Mouse (Mus musculus) forebrain, embryonic 14.5 days (tissue): ENCODE results near the gene Pcgf1. TPM values are rescaled to one million over a fixed set of nuclear protein-coding genes. Genes with fewer than 3 reads are reported as not detected.

Experiments
- ATAC-seq: fragments of 200-750 bp; cut with Nextera tagmentation; 2 replicates; pipeline ENCODE4 v1.8.0; 2017; ENCODE audit warnings: mild to moderate bottlenecking, moderate library complexity
- DNase-seq: peaks from one replicate; pipeline ENCODE4 v3.0.0-alpha.2; 2015; ENCODE audit warnings: low spot score
- H3K27ac ChIP-seq: fragments of 300-500 bp; sonication (generic); 2 replicates; pipeline ENCODE4 v1.5.1; 2014; ENCODE audit warnings: low read depth, mild to moderate bottlenecking, control low read depth, low read length, moderate library complexity
- H3K27me3 ChIP-seq: fragments of 300-500 bp; sonication (generic); replicated peaks from 2 replicates; pipeline ENCODE4 v1.6.1; 2014; ENCODE audit warnings: low read length, control low read depth, mixed read lengths; ENCODE audit not compliant: control insufficient read depth, insufficient read depth
- H3K36me3 ChIP-seq: fragments of 300-500 bp; sonication (generic); 2 replicates; pipeline ENCODE4 v1.6.1; 2014; ENCODE audit warnings: low read length, control low read depth; ENCODE audit not compliant: control insufficient read depth, insufficient read depth
- H3K4me1 ChIP-seq: fragments of 300-500 bp; sonication (generic); 2 replicates; pipeline ENCODE4 v1.6.1; 2014; ENCODE audit warnings: antibody characterized with exemption, low read length, control low read depth; ENCODE audit not compliant: control insufficient read depth, insufficient read depth
- H3K4me2 ChIP-seq: fragments of 300-500 bp; sonication (generic); 2 replicates; pipeline ENCODE4 v1.6.1; 2014; ENCODE audit warnings: mild to moderate bottlenecking, control low read depth, low read length
- H3K4me3 ChIP-seq: fragments of 300-500 bp; sonication (generic); 2 replicates; pipeline ENCODE4 v1.5.1; 2014; ENCODE audit warnings: low read depth, low read length, control low read depth
- H3K9ac ChIP-seq: fragments of 300-500 bp; sonication (generic); 2 replicates; pipeline ENCODE4 v1.6.1; 2014; ENCODE audit warnings: mild to moderate bottlenecking, low read length, control low read depth, moderate library complexity
- H3K9me3 ChIP-seq: fragments of 300-500 bp; sonication (generic); replicated peaks from 2 replicates; pipeline ENCODE4 v1.6.1; 2016; ENCODE audit warnings: low read length, control low read depth, mixed read lengths; ENCODE audit not compliant: control insufficient read depth
- WGBS: fragments of 180-500 bp; shearing (Covaris S2); extraction: QIAGEN DNeasy Blood & Tissue Kit; methylation state at CpG from one replicate; pipeline ENCODE4 v1.1.7; 2014; 5-methylcytosine and 5-hydroxymethylcytosine counted together
- microRNA counts: library from miRNA; unstranded; fragments of <30 nt; microRNA quantifications from one replicate; lab custom pipeline; 2016
- microRNA-seq: library from miRNA; unstranded; fragments of <30 nt; microRNA quantifications from one replicate; pipeline ENCODE4, GENCODE M21; 2016
- polyA plus RNA-seq: library from polyadenylated mRNA; unstranded; fragments of >200 nt; fragmentation: Nextera tagmentation; extraction: Ambion mirVana; gene quantifications from 2 replicates; pipeline ENCODE4 v1.2.1, GENCODE M21; 2014

Pcgf1 gene
- polyA plus RNA-seq, 1 experiment from 2014 or later, result 56.1 TPM

DNA sequence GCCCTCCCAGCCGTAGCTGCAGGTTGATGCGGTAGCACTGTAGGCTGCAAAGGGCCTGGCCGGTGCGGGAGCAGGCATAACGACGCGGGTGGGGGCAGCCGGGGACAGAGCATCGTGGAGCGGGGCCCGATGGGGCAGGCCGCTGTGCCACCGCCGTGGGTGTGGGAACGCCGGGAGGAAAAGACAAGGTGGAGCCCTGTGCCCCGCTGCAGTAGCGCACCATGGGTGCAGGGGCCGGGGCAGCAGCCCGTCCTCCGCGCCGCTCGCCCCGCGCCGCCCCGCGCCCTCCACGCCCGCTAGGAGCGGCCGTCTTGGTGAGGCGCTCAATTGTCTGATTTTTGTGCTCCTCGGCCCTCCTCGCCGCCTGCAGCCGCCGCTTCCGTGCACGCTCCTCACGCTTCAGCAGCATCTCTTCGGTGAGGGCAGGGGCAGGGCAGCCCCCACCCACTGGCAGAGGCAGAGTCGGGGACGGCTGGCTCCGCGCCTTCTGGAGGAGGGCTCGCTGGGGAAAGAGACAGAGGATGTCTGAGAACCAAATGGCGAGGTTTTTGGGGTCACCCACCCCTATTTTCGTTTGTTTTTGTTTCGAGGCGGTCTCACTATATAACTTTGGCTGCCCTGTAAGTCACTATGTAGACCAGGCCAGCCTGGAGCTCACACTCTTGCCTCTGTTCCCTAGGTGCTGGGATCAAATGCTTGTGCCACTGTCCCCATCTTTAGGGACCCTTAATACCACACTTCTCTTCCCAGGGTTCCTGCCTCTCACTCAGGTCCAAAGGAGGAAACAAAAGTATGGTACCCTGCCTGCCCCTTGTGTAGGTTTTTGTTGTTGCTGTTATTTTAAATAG, 44.4 kb downstream of the Pcgf1 start:
- Histone ChIP-seq H3K4me3 (peak overlapping the region; percentile 65), H3K9me3 (no peaks in the 10 kb centered on the region), H3K36me3 (peaks cover 30% of the 10 kb centered on the region), H3K4me2 (peak overlapping the region; percentile 94), H3K27me3 (no peaks in the 10 kb centered on the region), H3K4me1 (peaks cover 22% of the 10 kb centered on the region), H3K27ac (peak overlapping the region; percentile 98), H3K9ac (peak overlapping the region; percentile 95)
- 3% methylated on average over 31 of the region's 52 CpGs for WGBS
- DNase-seq, result peak; percentile 49
- no peak; the same call in 1 of the 2 replicates for ATAC-seq

DNA sequence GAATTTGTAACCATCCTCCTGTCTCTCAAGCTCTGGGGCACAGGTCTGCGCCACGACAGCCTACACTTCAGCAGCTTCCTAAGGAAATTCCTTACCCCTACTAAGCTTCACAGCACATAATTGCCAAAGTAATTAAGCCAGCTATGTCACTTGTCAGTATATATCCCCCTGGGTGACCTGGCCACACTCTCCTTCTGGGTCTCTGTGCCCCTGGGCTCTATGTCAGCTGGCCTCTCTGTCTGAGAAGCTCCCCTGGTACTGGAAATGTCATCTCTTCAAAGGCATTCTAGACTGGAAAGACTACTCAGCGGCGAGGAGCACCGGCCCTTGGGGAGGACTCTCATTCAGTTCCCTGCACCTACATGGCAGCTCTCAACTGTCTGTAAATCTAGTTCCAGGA, 45.3 kb downstream of the Pcgf1 start:
- Histone ChIP-seq H3K36me3 (peaks cover 22% of the 10 kb centered on the region), H3K4me2 (peak overlapping the region; percentile 94; the same call in 1 of the 2 replicates), H3K4me3 (0 out of 2 replicates have a peak overlapping the region, but pooled peaks have one; percentile 65), H3K27ac (no peak overlapping the region), H3K4me1 (peaks cover 22% of the 10 kb centered on the region), H3K9ac (peak overlapping the region; percentile 30; the same call in 1 of the 2 replicates), H3K9me3 (no peaks in the 10 kb centered on the region), H3K27me3 (no peaks in the 10 kb centered on the region)
- DNase-seq, result no peak
- no peak for ATAC-seq
- 87% methylated on average over 5 of the region's 5 CpGs for WGBS

DNA sequence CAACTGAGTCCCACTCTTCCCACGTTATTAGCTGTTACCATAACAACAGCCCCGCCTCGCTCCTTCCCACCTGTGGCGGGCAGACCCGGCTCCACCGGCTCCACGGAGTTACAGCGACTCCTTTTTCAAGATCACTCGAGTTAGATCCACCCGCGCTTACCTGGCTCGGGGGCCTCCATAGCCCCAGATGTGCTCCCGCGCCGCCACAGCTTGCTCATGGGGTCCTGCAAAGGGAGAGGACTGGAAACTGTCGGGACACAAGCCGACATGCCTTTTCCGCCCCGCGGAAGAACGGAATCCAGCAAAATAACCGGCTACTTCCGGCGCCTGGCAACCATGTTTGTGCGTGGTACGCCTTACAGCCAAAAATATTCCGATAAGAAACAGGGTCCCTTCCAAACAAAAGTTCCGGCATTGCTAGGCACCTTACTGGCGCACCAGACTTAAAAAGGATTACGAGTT, 47.2 kb downstream of the Pcgf1 start:
- H3K4me2 ChIP-seq, result peak overlapping the region; percentile 87

DNA sequence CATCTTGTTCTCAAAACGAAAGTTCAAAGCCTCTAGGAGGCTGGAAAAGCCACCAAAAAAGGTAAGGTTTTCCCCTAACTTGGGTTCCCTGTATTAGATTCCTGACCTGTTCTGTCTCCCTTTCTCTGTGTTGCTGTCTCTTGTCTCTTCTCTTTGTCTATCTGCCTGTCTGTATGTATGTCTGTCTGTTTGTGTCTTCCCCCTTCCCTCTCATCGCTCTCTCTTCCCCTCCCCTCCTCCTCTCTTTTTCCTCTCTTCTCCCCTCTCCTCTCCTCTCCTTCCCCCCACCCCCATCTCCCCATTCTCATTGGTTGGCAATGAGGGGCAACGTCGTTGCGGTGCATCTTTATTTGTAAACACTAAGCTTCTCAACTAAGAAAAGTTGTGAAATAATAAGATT, 47.7 kb downstream of the Pcgf1 start, which contains the start of gene Ino80b:
TSS of gene Ino80b (minus strand) at position 101 of the 400 bp plus-strand sequence.
- ATAC-seq (no peak), DNase-seq (no peak)
- Histone ChIP-seq H3K4me2 (peak within 1 kb of the TSS; percentile 87), H3K27me3 (no peaks in the 10 kb centered on the region), H3K9ac (peak within 1 kb of the TSS; percentile 72), H3K4me1 (peaks cover 15% of the 10 kb centered on the region), H3K36me3 (peaks cover 6% of the 10 kb centered on the region; the same call in 1 of the 2 replicates), H3K9me3 (no peaks in the 10 kb centered on the region), H3K27ac (peak within 1 kb of the TSS; percentile 44; the same call in 1 of the 2 replicates), H3K4me3 (peak within 1 kb of the TSS; percentile 69)
- WGBS, result 17% methylated on average over 5 of the region's 5 CpGs

More for the DNA sequence above, 47.2 kb downstream of the Pcgf1 start:
- DNase-seq (peak; percentile 97), ATAC-seq (peak; percentile 27)
- Histone ChIP-seq H3K9me3 (no peaks in the 10 kb centered on the region), H3K36me3 (peaks cover 6% of the 10 kb centered on the region; the same call in 1 of the 2 replicates), H3K27ac (peak overlapping the region; percentile 44; the same call in 1 of the 2 replicates), H3K4me3 (peak overlapping the region; percentile 69), H3K27me3 (no peaks in the 10 kb centered on the region), H3K4me1 (peaks cover 20% of the 10 kb centered on the region), H3K9ac (peak overlapping the region; percentile 72)
- under 1% methylated on average over 30 of the region's 30 CpGs for WGBS

DNA sequence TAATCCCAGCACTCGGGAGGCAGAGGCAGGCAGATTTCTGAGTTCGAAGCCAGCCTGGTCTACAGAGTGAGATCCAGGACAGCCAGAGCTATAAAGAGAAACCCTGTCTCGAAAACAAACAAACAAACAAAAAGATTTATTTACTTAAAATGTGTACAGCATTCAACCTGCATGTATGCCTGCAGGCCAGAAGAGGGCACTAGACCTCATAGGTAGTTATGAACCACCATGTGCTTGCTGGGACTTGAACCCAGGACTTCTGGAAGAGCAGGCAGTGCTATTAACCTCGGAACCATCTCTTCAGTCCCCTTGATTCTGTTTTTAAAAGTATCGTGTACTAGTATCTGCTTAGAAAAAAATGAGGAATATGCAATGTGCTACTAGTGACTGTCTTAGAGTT, 49.8 kb downstream of the Pcgf1 start:
- H3K27ac ChIP-seq, result no peak overlapping the region
- no peak overlapping the region for H3K9ac ChIP-seq
- peaks cover 6% of the 10 kb centered on the region; the same call in 1 of the 2 replicates for H3K36me3 ChIP-seq
- WGBS, result 95% methylated on average over 5 of the region's 5 CpGs
- no peaks in the 10 kb centered on the region for H3K9me3 ChIP-seq
- no peak for ATAC-seq
- H3K27me3 ChIP-seq, result no peaks in the 10 kb centered on the region
- no peak overlapping the region for H3K4me3 ChIP-seq
- H3K4me2 ChIP-seq, result no peak overlapping the region
- DNase-seq, result no peak
- H3K4me1 ChIP-seq, result peaks cover 15% of the 10 kb centered on the region

MicroRNAs within 50 kb of the gene (microRNA counts, 519-probe panel; counts per million panel counts)
- not detected for microRNA mmu-miR-3470a+mmu-miR-3470b (lab: Ali Mortazavi, UCI)

Small RNA genes lying within 50 kb of the gene (microRNA-seq; reads per million reads assigned to microRNA genes)
- gene Mir3470a, result not detected
- gene Mir7040, result not detected

Other genes with a start within 250 kb of the Pcgf1 start
- gene Sema4f, start 138.1 kb upstream of the Pcgf1 start, polyA plus RNA-seq, result 4.0 and 5.7 TPM in 2 replicates
- 0.13 TPM in 1 of 2 replicates, not detected in the other for gene M1ap, start 131.0 kb upstream of the Pcgf1 start, polyA plus RNA-seq
- gene Dok1, start 44.4 kb upstream of the Pcgf1 start, polyA plus RNA-seq, result 2.6 and 3.4 TPM in 2 replicates
- 3.8 and 4.9 TPM in 2 replicates for gene Loxl3, start 43.7 kb upstream of the Pcgf1 start, polyA plus RNA-seq
- 101 and 107 TPM in 2 replicates for gene Aup1, start 23.3 kb upstream of the Pcgf1 start, polyA plus RNA-seq
- 32.6 and 32.9 TPM in 2 replicates for gene Htra2, start 22.6 kb upstream of the Pcgf1 start, polyA plus RNA-seq
- 0.33 and 0.62 TPM in 2 replicates for gene Dqx1, start 20.0 kb upstream of the Pcgf1 start, polyA plus RNA-seq
- not detected in 2 replicates for gene Tlx2, start 7.6 kb upstream of the Pcgf1 start, polyA plus RNA-seq
- not detected in 2 replicates for gene Lbx2, start 8.5 kb downstream of the Pcgf1 start, polyA plus RNA-seq
- gene Ccdc142, start 23.7 kb downstream of the Pcgf1 start, polyA plus RNA-seq, result 1.9 TPM in 2 replicates
- gene Gm42688, start 23.7 kb downstream of the Pcgf1 start, polyA plus RNA-seq, result 1.9 and 2.7 TPM in 2 replicates
- gene Mrpl53, start 31.2 kb downstream of the Pcgf1 start, polyA plus RNA-seq, result 128 and 154 TPM in 2 replicates
- 8.8 and 15.0 TPM in 2 replicates for gene Mogs, start 37.6 kb downstream of the Pcgf1 start, polyA plus RNA-seq
- gene Wbp1, start 43.7 kb downstream of the Pcgf1 start, polyA plus RNA-seq, result 197 and 214 TPM in 2 replicates
- gene Ino80b, start 47.6 kb downstream of the Pcgf1 start, polyA plus RNA-seq, result 15.6 and 17.5 TPM in 2 replicates
- gene Rtkn, start 57.6 kb downstream of the Pcgf1 start, polyA plus RNA-seq, result 4.7 and 4.8 TPM in 2 replicates
- 20.6 and 23.9 TPM in 2 replicates for gene Wdr54, start 78.5 kb downstream of the Pcgf1 start, polyA plus RNA-seq
- 5.8 and 7.5 TPM in 2 replicates for gene 1700003E16Rik, start 78.5 kb downstream of the Pcgf1 start, polyA plus RNA-seq
- gene Dctn1, start 88.1 kb downstream of the Pcgf1 start, polyA plus RNA-seq, result 101 and 133 TPM in 2 replicates
- gene Slc4a5, start 142.0 kb downstream of the Pcgf1 start, polyA plus RNA-seq, result 0.63 and 0.78 TPM in 2 replicates
- gene Mthfd2, start 248.0 kb downstream of the Pcgf1 start, polyA plus RNA-seq, result 25.3 and 27.2 TPM in 2 replicates
- gene Mob1a, start 248.1 kb downstream of the Pcgf1 start, polyA plus RNA-seq, result 34.5 and 37.6 TPM in 2 replicates